Mouse (Mus musculus) midbrain, embryonic 12.5 days (tissue): ENCODE measurements around the gene Mrpl22. TPM values are rescaled to one million over a fixed set of nuclear protein-coding genes. Genes with fewer than 3 reads are reported as not detected.
"Not testable (repeated sequence)": the region's sequence is repeated elsewhere in the genome, so short reads cannot be mapped to it uniquely, and the experiment has no call there.

Experiments used
- ATAC-seq: fragments of 200-750 bp; cut with Nextera tagmentation; 2 replicates; pipeline ENCODE4 v1.8.0; 2017; ENCODE audit warnings: low read depth, moderate TSS enrichment, moderate library complexity; ENCODE audit not compliant: low FRiP score
- H3K27ac ChIP-seq: fragments of 300-500 bp; sonication (generic); replicated peaks from 2 replicates; pipeline ENCODE4 v1.5.1; 2016; ENCODE audit warnings: mild to moderate bottlenecking
- H3K27me3 ChIP-seq: fragments of 300-500 bp; sonication (generic); 2 replicates; pipeline ENCODE4 v1.6.1; 2016; ENCODE audit warnings: mild to moderate bottlenecking
- H3K36me3 ChIP-seq: fragments of 300-500 bp; sonication (generic); 2 replicates; pipeline ENCODE4 v1.6.1; 2016
- H3K4me1 ChIP-seq: fragments of 300-500 bp; sonication (generic); 2 replicates; pipeline ENCODE4 v1.6.1; 2016
- H3K4me2 ChIP-seq: fragments of 300-500 bp; sonication (generic); replicated peaks from 2 replicates; pipeline ENCODE4 v1.6.1; 2016; ENCODE audit warnings: mild to moderate bottlenecking, moderate library complexity
- H3K4me3 ChIP-seq: fragments of 300-500 bp; sonication (generic); 2 replicates; pipeline ENCODE4 v1.5.1; 2016; ENCODE audit warnings: mild to moderate bottlenecking
- H3K9ac ChIP-seq: fragments of 300-500 bp; sonication (generic); replicated peaks from 2 replicates; pipeline ENCODE4 v1.6.1; 2016; ENCODE audit warnings: mild to moderate bottlenecking, moderate library complexity
- H3K9me3 ChIP-seq: fragments of 300-500 bp; sonication (generic); 2 replicates; pipeline ENCODE4 v1.6.1; 2016; ENCODE audit warnings: mild to moderate bottlenecking
- whole genome bisulfite sequencing: fragments of 180-500 bp; shearing (Covaris S2); methylation state at CpG from one replicate; pipeline ENCODE4 v1.1.7; 2016; 5-methylcytosine and 5-hydroxymethylcytosine counted together
- polyA plus RNA-seq: library from polyadenylated mRNA; unstranded; fragments of >200 nt; fragmentation: Nextera tagmentation; extraction: Ambion mirVana; gene quantifications from 2 replicates; pipeline ENCODE4 v1.2.1, GENCODE M21; 2016

The Mrpl22 gene
- polyA plus RNA-seq, 1 experiment from 2014 or later = 106 TPM

GRCm38 (mm10) chr11:58189675-58190074 is 18.2 kb downstream of the Mrpl22 start:
- H3K4me1 ChIP-seq = peaks cover 4% of the 10 kb centered on the region; the same call in 1 of the 2 replicates
- WGBS = 95% methylated on average over 6 of the region's 6 CpGs
- no peaks in the 10 kb centered on the region for H3K36me3 ChIP-seq

GRCm38 (mm10) chr11:58193326-58193725 is 21.9 kb downstream of the Mrpl22 start:
- H3K4me3 ChIP-seq = no peak overlapping the region
- no peak overlapping the region for H3K27ac ChIP-seq
- H3K4me1 ChIP-seq = peaks cover 4% of the 10 kb centered on the region; the same call in 1 of the 2 replicates
- WGBS = 85% methylated on average over 3 of the region's 3 CpGs
- no peak overlapping the region for H3K4me2 ChIP-seq
- no peaks in the 10 kb centered on the region for H3K9me3 ChIP-seq
- H3K36me3 ChIP-seq = no peaks in the 10 kb centered on the region
- 0 out of 2 replicates have a peak, but pooled peaks cover 4% of the 10 kb centered on the region for H3K27me3 ChIP-seq
- H3K9ac ChIP-seq = no peak overlapping the region
- no peak for ATAC-seq

More at GRCm38 (mm10) chr11:58189675-58190074, 18.2 kb downstream of the Mrpl22 start:
- Histone ChIP-seq H3K27ac (no peak overlapping the region), H3K4me2 (no peak overlapping the region), H3K4me3 (no peak overlapping the region), H3K9ac (no peak overlapping the region), H3K27me3 (no peaks in the 10 kb centered on the region), H3K9me3 (no peaks in the 10 kb centered on the region)
- ATAC-seq = no peak

GRCm38 (mm10) chr11:58193860-58194520 is 22.5 kb downstream of the Mrpl22 start:
- no peak for ATAC-seq
- Histone ChIP-seq H3K4me1 (peaks cover 5% of the 10 kb centered on the region; the same call in 1 of the 2 replicates), H3K36me3 (no peaks in the 10 kb centered on the region), H3K27me3 (0 out of 2 replicates have a peak, but pooled peaks cover 4% of the 10 kb centered on the region), H3K27ac (no peak overlapping the region), H3K9me3 (no peaks in the 10 kb centered on the region), H3K4me3 (no peak overlapping the region), H3K4me2 (no peak overlapping the region), H3K9ac (no peak overlapping the region)
- WGBS = 43% methylated on average over 4 of the region's 4 CpGs

- H3K27me3 ChIP-seq = 0 out of 2 replicates have a peak, but pooled peaks cover 4% of the 10 kb centered on the region
- no peaks in the 10 kb centered on the region for H3K36me3 ChIP-seq
- H3K4me1 ChIP-seq = peaks cover 8% of the 10 kb centered on the region; the same call in 1 of the 2 replicates
- H3K4me2 ChIP-seq = peak overlapping the region; percentile 55
- H3K27ac ChIP-seq = no peak overlapping the region
- ATAC-seq = no peak
- no peak overlapping the region for H3K9ac ChIP-seq
- no peaks in the 10 kb centered on the region for H3K9me3 ChIP-seq
- H3K4me3 ChIP-seq = peak overlapping the region; percentile 39
- 96% methylated on average over 4 of the region's 4 CpGs for WGBS
Observed at GRCm38 (mm10) chr11:58198663-58199062, 27.2 kb downstream of the Mrpl22 start.

GRCm38 (mm10) chr11:58199229-58200037 is 28.0 kb downstream of the Mrpl22 start, which contains the start of the genes Igtp and Irgm2:
Igtp (plus strand) TSS chr11:58199556.
Irgm2 (plus strand) TSS chr11:58199618.
- not testable (repeated sequence) for H3K36me3 ChIP-seq, H3K27ac ChIP-seq, H3K9ac ChIP-seq, ATAC-seq, H3K9me3 ChIP-seq, H3K27me3 ChIP-seq, H3K4me1 ChIP-seq
- H3K4me2 ChIP-seq = peak within 1 kb of the TSS; percentile 55
- 10% methylated on average over 14 of the region's 15 CpGs for WGBS
- peak within 1 kb of the TSS; percentile 39 for H3K4me3 ChIP-seq

- ATAC-seq = no peak
- Histone ChIP-seq H3K4me1 (0 out of 2 replicates have a peak, but pooled peaks cover 4% of the 10 kb centered on the region), H3K9ac (no peak overlapping the region), H3K27me3 (0 out of 2 replicates have a peak, but pooled peaks cover 4% of the 10 kb centered on the region), H3K36me3 (no peaks in the 10 kb centered on the region), H3K4me3 (no peak overlapping the region), H3K27ac (no peak overlapping the region), H3K9me3 (no peaks in the 10 kb centered on the region), H3K4me2 (no peak overlapping the region)
- 92% methylated on average over 4 of the region's 4 CpGs for WGBS
Observed at GRCm38 (mm10) chr11:58200226-58200625, 28.8 kb downstream of the Mrpl22 start.

- ATAC-seq = no peak
- Histone ChIP-seq H3K9ac (no peak overlapping the region), H3K9me3 (no peaks in the 10 kb centered on the region), H3K4me3 (no peak overlapping the region), H3K36me3 (no peaks in the 10 kb centered on the region), H3K27ac (no peak overlapping the region), H3K27me3 (0 out of 2 replicates have a peak, but pooled peaks cover 4% of the 10 kb centered on the region), H3K4me2 (no peak overlapping the region), H3K4me1 (0 out of 2 replicates have a peak, but pooled peaks cover 4% of the 10 kb centered on the region)
- WGBS = 90% methylated on average over 12 of the region's 12 CpGs
Observed at GRCm38 (mm10) chr11:58201052-58201451, 29.6 kb downstream of the Mrpl22 start.

GRCm38 (mm10) chr11:58210321-58210886 is 38.9 kb downstream of the Mrpl22 start:
- H3K4me3 ChIP-seq = no peak overlapping the region
- H3K4me2 ChIP-seq = no peak overlapping the region
- WGBS = 94% methylated on average over 1 of the region's 1 CpGs
- H3K9me3 ChIP-seq = no peaks in the 10 kb centered on the region
- H3K4me1 ChIP-seq = peaks cover 6% of the 10 kb centered on the region; the same call in 1 of the 2 replicates
- H3K27me3 ChIP-seq = no peaks in the 10 kb centered on the region
- ATAC-seq = no peak
- no peak overlapping the region for H3K27ac ChIP-seq
- H3K9ac ChIP-seq = no peak overlapping the region
- H3K36me3 ChIP-seq = no peaks in the 10 kb centered on the region

- no peaks in the 10 kb centered on the region for H3K36me3 ChIP-seq
- no peak overlapping the region for H3K27ac ChIP-seq
- peaks cover 6% of the 10 kb centered on the region; the same call in 1 of the 2 replicates for H3K4me1 ChIP-seq
- no peak overlapping the region for H3K4me3 ChIP-seq
- H3K9me3 ChIP-seq = no peaks in the 10 kb centered on the region
- H3K27me3 ChIP-seq = no peaks in the 10 kb centered on the region
- H3K9ac ChIP-seq = no peak overlapping the region
- no peak for ATAC-seq
- WGBS = 20% methylated on average over 9 of the region's 9 CpGs
- H3K4me2 ChIP-seq = no peak overlapping the region
Observed at GRCm38 (mm10) chr11:58211062-58211681, 39.7 kb downstream of the Mrpl22 start.

- ATAC-seq = no peak
- no peaks in the 10 kb centered on the region for H3K36me3 ChIP-seq
- H3K4me2 ChIP-seq = no peak overlapping the region
- H3K4me1 ChIP-seq = peaks cover 6% of the 10 kb centered on the region; the same call in 1 of the 2 replicates
- WGBS = 15% methylated on average over 2 of the region's 2 CpGs
- no peaks in the 10 kb centered on the region for H3K27me3 ChIP-seq
- no peak overlapping the region for H3K9ac ChIP-seq
- H3K4me3 ChIP-seq = no peak overlapping the region
- no peak overlapping the region for H3K27ac ChIP-seq
- H3K9me3 ChIP-seq = no peaks in the 10 kb centered on the region
Observed at GRCm38 (mm10) chr11:58211682-58212067, 40.2 kb downstream of the Mrpl22 start.

- no peaks in the 10 kb centered on the region for H3K36me3 ChIP-seq
- ATAC-seq = no peak
- H3K4me1 ChIP-seq = peaks cover 6% of the 10 kb centered on the region; the same call in 1 of the 2 replicates
- no peak overlapping the region for H3K4me3 ChIP-seq
- no peak overlapping the region for H3K27ac ChIP-seq
- no peak overlapping the region for H3K4me2 ChIP-seq
- 85% methylated on average over 7 of the region's 7 CpGs for WGBS
- H3K27me3 ChIP-seq = no peaks in the 10 kb centered on the region
- H3K9ac ChIP-seq = no peak overlapping the region
- H3K9me3 ChIP-seq = no peaks in the 10 kb centered on the region
Observed at GRCm38 (mm10) chr11:58213673-58214342, 42.3 kb downstream of the Mrpl22 start.
